Mouse (Mus musculus) liver (tissue): ENCODE measurements around the gene Unkl.
A peak's percentile ranks its signal among the peaks of the same experiment; 100 is the strongest.

Source experiments
- DNase-seq: peaks from one replicate; pipeline ENCODE4 v3.0.0-alpha.2; 2020; ENCODE audit warnings: mixed read lengths

Unkl gene

GRCm38 (mm10) chr17:25257804-25258261 is 69.6 kb downstream of the Unkl start:
- no peak for DNase-seq

- no peak for DNase-seq
Measured at GRCm38 (mm10) chr17:25264453-25264852, 76.3 kb downstream of the Unkl start.

- DNase-seq: no peak
Measured at GRCm38 (mm10) chr17:25270795-25271335, 82.7 kb downstream of the Unkl start.

GRCm38 (mm10) chr17:25272326-25272725 is 84.1 kb downstream of the Unkl start:
- DNase-seq: peak; percentile 77

- DNase-seq: peak; percentile 89
Measured at GRCm38 (mm10) chr17:25272951-25273705, 84.9 kb downstream of the Unkl start.

- DNase-seq: peak; percentile 90
Measured at GRCm38 (mm10) chr17:25273706-25274501, 85.7 kb downstream of the Unkl start.

GRCm38 (mm10) chr17:25274571-25275346 is 86.6 kb downstream of the Unkl start, which contains the start of gene Ube2i:
Gene Ube2i (minus strand): TSS chr17:25274622.
- no peak for DNase-seq

- DNase-seq: no peak
Measured at GRCm38 (mm10) chr17:25275833-25276232, 87.6 kb downstream of the Unkl start.

GRCm38 (mm10) chr17:25282133-25282532 is 93.9 kb downstream of the Unkl start:
- peak; percentile 72 for DNase-seq
